Mouse (Mus musculus): ENCODE measurements around the gene Gm10226. TPM values are rescaled to one million over a fixed set of nuclear protein-coding genes. Genes with fewer than 3 reads are reported as not detected.

The Gm10226 gene
- polyA plus RNA-seq, 1 experiment from 2014 or later, result 9.4 TPM

GRCm38 (mm10) chr17:21733529-21734031 lies 41.9 kb downstream of the Gm10226 start:
- H3K4me2 ChIP-seq (ENCODE audit: low read depth, low read length), result peak overlapping the region; percentile 43
- H3K27ac ChIP-seq (replicated peaks; ENCODE audit: low read depth, low read length), result 0 out of 2 replicates have a peak overlapping the region, but pooled peaks have one; percentile 52
- H3K9me3 ChIP-seq (replicated peaks; ENCODE audit: control insufficient read depth, low read length), result no peaks in the 10 kb centered on the region
- H3K9ac ChIP-seq (replicated peaks; ENCODE audit: low read length), result peak overlapping the region; percentile 79
- no peaks in the 10 kb centered on the region; the same call in 1 of the 2 replicates for H3K36me3 ChIP-seq (replicated peaks; ENCODE audit: control insufficient read depth, insufficient read depth, low read depth, low read length)
- WGBS, result under 1% methylated on average over 27 of the region's 27 CpGs
- peak overlapping the region; percentile 57 for H3K4me3 ChIP-seq (ENCODE audit: low read depth, low read length)
- H3K27me3 ChIP-seq (ENCODE audit: control insufficient read depth, insufficient read depth, low read length), result no peaks in the 10 kb centered on the region
- peak; percentile 87 for DNase-seq (ENCODE audit: low spot score)
- H3K4me1 ChIP-seq (ENCODE audit: control insufficient read depth, insufficient read depth, low read length), result peaks cover 2% of the 10 kb centered on the region; the same call in 1 of the 2 replicates
- ATAC-seq (replicated peaks; ENCODE audit: insufficient number of reproducible peaks, low FRiP score, low TSS enrichment, low read depth), result peak; percentile 98

Other genes starting within 250 kb of the Gm10226 start
- gene Zfp51, start 241.5 kb upstream of the Gm10226 start, polyA plus RNA-seq (2014; fragmentation: Nextera tagmentation; extraction: Ambion mirVana), result 18.1 and 20.2 TPM in 2 replicates
- gene Zfp53, start 202.9 kb upstream of the Gm10226 start, polyA plus RNA-seq (2014; fragmentation: Nextera tagmentation; extraction: Ambion mirVana), result 10.3 and 10.4 TPM in 2 replicates
- 1.8 and 3.2 TPM in 2 replicates for gene Zfp52, start 156.3 kb upstream of the Gm10226 start, polyA plus RNA-seq (2014; fragmentation: Nextera tagmentation; extraction: Ambion mirVana)
- gene Zfp948, start 124.9 kb upstream of the Gm10226 start, polyA plus RNA-seq (2014; fragmentation: Nextera tagmentation; extraction: Ambion mirVana), result 17.4 and 22.1 TPM in 2 replicates
- gene Zfp983, start 41.2 kb upstream of the Gm10226 start, polyA plus RNA-seq (2014; fragmentation: Nextera tagmentation; extraction: Ambion mirVana), result 5.6 and 7.5 TPM in 2 replicates
- gene Zfp760, start 15.9 kb downstream of the Gm10226 start, polyA plus RNA-seq (2014; fragmentation: Nextera tagmentation; extraction: Ambion mirVana), result 26.0 and 29.8 TPM in 2 replicates
- gene Zfp229, start 38.9 kb downstream of the Gm10226 start, polyA plus RNA-seq (2014; fragmentation: Nextera tagmentation; extraction: Ambion mirVana), result 6.1 and 6.7 TPM in 2 replicates
- gene Zfp820, start 153.9 kb downstream of the Gm10226 start, polyA plus RNA-seq (2014; fragmentation: Nextera tagmentation; extraction: Ambion mirVana), result 10.2 and 12.0 TPM in 2 replicates
- 8.3 and 10.8 TPM in 2 replicates for gene Zfp995, start 218.1 kb downstream of the Gm10226 start, polyA plus RNA-seq (2014; fragmentation: Nextera tagmentation; extraction: Ambion mirVana)

Data from embryonic facial prominence, embryonic 11.5 days (tissue).